Mouse (Mus musculus) thymus, postnatal 25 days (tissue): Measurements from ENCODE around the gene Slc13a4.

ENCODE experiments used
- DNase-seq: peaks from one replicate; pipeline ENCODE4 v3.0.0; 2022

Gene Slc13a4

GRCm38 (mm10) chr6:35308037-35308436, at the start of gene Slc13a4:
TSS of gene Slc13a4 (minus strand) at chr6:35308131.
- no peak for DNase-seq

GRCm38 (mm10) chr6:35355320-35355719, 47.4 kb upstream of the Slc13a4 start:
- no peak for DNase-seq

GRCm38 (mm10) chr6:35354622-35354998, 46.7 kb upstream of the Slc13a4 start:
- no peak for DNase-seq

- DNase-seq = no peak
Measured at GRCm38 (mm10) chr6:35353846-35354621, 46.1 kb upstream of the Slc13a4 start.

GRCm38 (mm10) chr6:35353416-35353815, 45.5 kb upstream of the Slc13a4 start:
- no peak for DNase-seq

- DNase-seq = no peak
Measured at GRCm38 (mm10) chr6:35352867-35353266, 44.9 kb upstream of the Slc13a4 start.

GRCm38 (mm10) chr6:35351826-35352225, 43.9 kb upstream of the Slc13a4 start:
- no peak for DNase-seq

- no peak for DNase-seq
Measured at GRCm38 (mm10) chr6:35349784-35350183, 41.9 kb upstream of the Slc13a4 start.

- DNase-seq = no peak
Measured at GRCm38 (mm10) chr6:35338640-35339039, 30.7 kb upstream of the Slc13a4 start.

- DNase-seq = no peak
Measured at GRCm38 (mm10) chr6:35337836-35338235, 29.9 kb upstream of the Slc13a4 start.

- DNase-seq = no peak
Measured at GRCm38 (mm10) chr6:35335452-35335851, 27.5 kb upstream of the Slc13a4 start.

GRCm38 (mm10) chr6:35334278-35334677, 26.3 kb upstream of the Slc13a4 start:
- DNase-seq = no peak

GRCm38 (mm10) chr6:35333632-35334031, 25.7 kb upstream of the Slc13a4 start:
- DNase-seq = no peak

- no peak for DNase-seq
Measured at GRCm38 (mm10) chr6:35330834-35331233, 22.9 kb upstream of the Slc13a4 start.

GRCm38 (mm10) chr6:35329956-35330355, 22.0 kb upstream of the Slc13a4 start:
- no peak for DNase-seq

- DNase-seq = no peak
Measured at GRCm38 (mm10) chr6:35326111-35326515, 18.2 kb upstream of the Slc13a4 start, which contains the start of gene Fam180a. TSS of gene Fam180a (minus strand) at chr6:35326141.

GRCm38 (mm10) chr6:35324306-35324705, 16.4 kb upstream of the Slc13a4 start:
- DNase-seq = no peak

- no peak for DNase-seq
Measured at GRCm38 (mm10) chr6:35323046-35323445, 15.1 kb upstream of the Slc13a4 start.

- no peak for DNase-seq
Measured at GRCm38 (mm10) chr6:35321105-35321504, 13.2 kb upstream of the Slc13a4 start.

GRCm38 (mm10) chr6:35319850-35320249, 11.9 kb upstream of the Slc13a4 start:
- DNase-seq = no peak

GRCm38 (mm10) chr6:35313520-35313919, 5.6 kb upstream of the Slc13a4 start:
- no peak for DNase-seq

- no peak for DNase-seq
Measured at GRCm38 (mm10) chr6:35309406-35309805, 1.5 kb upstream of the Slc13a4 start.

GRCm38 (mm10) chr6:35307136-35307535, 795 bp downstream of the Slc13a4 start:
- DNase-seq = no peak

- DNase-seq = no peak
Measured at GRCm38 (mm10) chr6:35303355-35303900, 4.5 kb downstream of the Slc13a4 start.

GRCm38 (mm10) chr6:35302581-35302980, 5.3 kb downstream of the Slc13a4 start:
- DNase-seq = no peak
